Mouse (Mus musculus) embryonic facial prominence, embryonic 13.5 days (tissue): ENCODE data around the gene Cdkl4. TPM values are rescaled to one million over a fixed set of nuclear protein-coding genes. Genes with fewer than 3 reads are reported as not detected.

Experiments
- ATAC-seq: fragments of 200-750 bp; cut with Nextera tagmentation; 2 replicates; pipeline ENCODE4 v1.8.0; 2017; ENCODE audit warnings: low read depth; ENCODE audit not compliant: insufficient number of reproducible peaks, insufficient read depth, low FRiP score, low TSS enrichment
- H3K27ac ChIP-seq: fragments of 300-500 bp; sonication (generic); 2 replicates; pipeline ENCODE4 v1.5.1; 2015; ENCODE audit warnings: moderate library complexity, mild to moderate bottlenecking, inconsistent platforms
- H3K27me3 ChIP-seq: fragments of 300-500 bp; sonication (generic); 2 replicates; pipeline ENCODE4 v1.6.1; 2015; ENCODE audit warnings: mild to moderate bottlenecking, inconsistent platforms
- H3K36me3 ChIP-seq: fragments of 300-500 bp; sonication (generic); 2 replicates; pipeline ENCODE4 v1.6.1; 2015; ENCODE audit warnings: mild to moderate bottlenecking, inconsistent platforms
- H3K4me1 ChIP-seq: fragments of 300-500 bp; sonication (generic); 2 replicates; pipeline ENCODE4 v1.6.1; 2015; ENCODE audit warnings: inconsistent platforms
- H3K4me2 ChIP-seq: fragments of 300-500 bp; sonication (generic); 2 replicates; pipeline ENCODE4 v1.6.1; 2015; ENCODE audit warnings: moderate library complexity, mild to moderate bottlenecking, inconsistent platforms
- H3K4me3 ChIP-seq: fragments of 300-500 bp; sonication (generic); 2 replicates; pipeline ENCODE4 v1.5.1; 2015; ENCODE audit warnings: mild to moderate bottlenecking, inconsistent platforms
- H3K9ac ChIP-seq: fragments of 300-500 bp; sonication (generic); 2 replicates; pipeline ENCODE4 v1.6.1; 2015; ENCODE audit warnings: mild to moderate bottlenecking, inconsistent platforms
- H3K9me3 ChIP-seq: fragments of 300-500 bp; sonication (generic); 2 replicates; pipeline ENCODE4 v1.6.1; 2016; ENCODE audit warnings: inconsistent platforms
- WGBS: fragments of 180-500 bp; shearing (Covaris S2); methylation state at CpG from one replicate; pipeline ENCODE4 v1.1.7; 2015; ENCODE audit warnings: mixed read lengths; 5-methylcytosine and 5-hydroxymethylcytosine counted together
- polyA plus RNA-seq: library from polyadenylated mRNA; unstranded; fragments of >200 nt; fragmentation: Nextera tagmentation; extraction: Ambion mirVana; gene quantifications from 2 replicates; pipeline ENCODE4 v1.2.1, GENCODE M21; 2015

Cdkl4 gene
- polyA plus RNA-seq, 1 experiment from 2014 or later: 0.34 TPM

DNA sequence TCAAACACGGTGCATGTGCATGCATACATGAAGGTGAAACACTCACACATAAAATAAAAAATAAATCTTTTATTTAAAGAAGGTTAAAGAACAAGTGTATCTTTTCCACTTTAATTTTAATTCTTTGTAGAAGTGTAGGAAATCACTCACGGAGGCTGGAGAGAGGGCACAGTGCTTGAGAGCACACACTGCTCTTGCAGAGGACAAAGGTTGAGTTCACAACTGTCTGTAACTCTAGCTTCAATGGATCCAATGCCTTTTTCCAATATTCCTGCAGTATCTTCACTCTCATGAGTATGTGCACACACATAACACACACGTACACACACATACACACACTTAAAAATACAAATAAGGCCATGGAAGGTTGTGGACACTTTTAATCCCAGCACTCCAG lies 67.2 kb downstream of the Cdkl4 start:
- Histone ChIP-seq H3K27ac (no peak overlapping the region), H3K9ac (no peak overlapping the region), H3K36me3 (no peaks in the 10 kb centered on the region), H3K4me1 (no peaks in the 10 kb centered on the region), H3K27me3 (no peaks in the 10 kb centered on the region), H3K9me3 (no peaks in the 10 kb centered on the region), H3K4me3 (no peak overlapping the region), H3K4me2 (no peak overlapping the region)
- WGBS: 84% methylated on average over 3 of the region's 3 CpGs
- ATAC-seq: no peak

DNA sequence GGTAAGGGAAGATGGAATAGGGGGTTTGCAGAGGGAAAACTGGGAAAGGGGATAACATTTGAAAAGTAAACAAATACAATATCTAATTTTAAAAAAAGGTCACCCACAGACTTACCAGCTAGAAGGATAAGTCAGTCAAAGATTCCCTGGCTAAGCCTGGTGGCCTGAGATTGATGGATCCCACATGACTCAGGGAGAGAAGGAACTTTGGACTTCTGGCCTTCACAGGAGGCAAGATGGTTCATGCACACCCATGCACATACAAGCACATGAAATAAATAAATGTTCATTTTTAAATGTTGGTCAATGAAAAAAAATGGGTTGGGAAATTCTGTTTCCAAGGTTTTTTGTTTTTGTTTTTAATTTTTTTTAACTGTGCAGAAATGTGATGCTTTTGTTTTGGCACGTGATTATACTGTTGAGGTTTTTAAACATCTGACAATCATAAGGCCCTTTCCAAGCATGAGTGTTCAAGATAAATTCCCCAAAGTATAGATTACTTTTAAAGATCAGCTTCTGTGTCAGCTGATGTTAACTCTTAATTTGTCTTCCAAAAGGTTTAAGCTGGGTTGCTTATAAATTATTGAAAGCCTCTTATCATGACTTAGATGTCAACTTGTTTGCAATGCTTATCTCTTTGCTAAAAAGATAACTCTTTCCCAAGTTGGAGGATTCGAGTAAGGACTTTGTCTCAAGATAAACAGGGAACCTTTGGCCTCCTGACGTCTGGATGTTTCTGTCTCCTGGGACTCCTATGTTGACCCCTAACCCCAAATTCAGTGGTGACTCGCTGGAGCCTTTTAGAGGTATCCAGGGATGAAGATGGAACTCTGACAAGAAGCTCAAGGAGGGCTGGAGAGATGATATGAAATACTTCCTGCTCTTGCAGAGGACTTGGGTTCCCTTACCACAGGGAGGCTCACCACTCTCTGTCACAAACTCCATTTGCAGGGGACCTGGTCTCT lies 67.8 kb downstream of the Cdkl4 start:
- Histone ChIP-seq H3K4me1 (no peaks in the 10 kb centered on the region), H3K9ac (no peak overlapping the region), H3K4me3 (no peak overlapping the region), H3K4me2 (no peak overlapping the region), H3K9me3 (no peaks in the 10 kb centered on the region), H3K36me3 (no peaks in the 10 kb centered on the region), H3K27ac (no peak overlapping the region), H3K27me3 (no peaks in the 10 kb centered on the region)
- 33% methylated on average over 4 of the region's 4 CpGs for WGBS
- no peak for ATAC-seq

DNA sequence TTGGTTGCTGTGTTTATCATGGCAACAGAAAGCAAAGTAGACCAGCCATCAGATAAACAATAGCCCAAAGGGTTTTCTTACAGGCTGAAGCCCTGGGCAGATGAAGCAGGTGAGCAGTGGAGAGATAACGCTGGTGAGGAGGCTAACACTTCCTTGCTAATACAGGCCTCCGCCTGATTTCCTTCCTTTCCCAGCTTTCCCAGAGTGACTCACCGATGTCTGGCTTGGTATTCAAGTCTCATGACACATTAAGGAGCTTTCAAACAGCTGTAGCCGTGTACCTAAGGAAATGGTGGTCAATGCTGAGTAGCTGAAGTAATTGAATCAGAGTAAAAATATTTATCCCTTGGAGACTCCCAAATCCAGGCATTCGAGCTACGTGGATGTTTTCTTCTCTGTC lies 71.8 kb downstream of the Cdkl4 start:
- no peak overlapping the region for H3K9ac ChIP-seq
- H3K27me3 ChIP-seq: no peaks in the 10 kb centered on the region
- H3K36me3 ChIP-seq: no peaks in the 10 kb centered on the region
- H3K9me3 ChIP-seq: no peaks in the 10 kb centered on the region
- H3K4me2 ChIP-seq: no peak overlapping the region
- 0 out of 2 replicates have a peak, but pooled peaks cover 4% of the 10 kb centered on the region for H3K4me1 ChIP-seq
- no peak for ATAC-seq
- no peak overlapping the region for H3K4me3 ChIP-seq
- WGBS: 86% methylated on average over 6 of the region's 6 CpGs
- no peak overlapping the region for H3K27ac ChIP-seq

DNA sequence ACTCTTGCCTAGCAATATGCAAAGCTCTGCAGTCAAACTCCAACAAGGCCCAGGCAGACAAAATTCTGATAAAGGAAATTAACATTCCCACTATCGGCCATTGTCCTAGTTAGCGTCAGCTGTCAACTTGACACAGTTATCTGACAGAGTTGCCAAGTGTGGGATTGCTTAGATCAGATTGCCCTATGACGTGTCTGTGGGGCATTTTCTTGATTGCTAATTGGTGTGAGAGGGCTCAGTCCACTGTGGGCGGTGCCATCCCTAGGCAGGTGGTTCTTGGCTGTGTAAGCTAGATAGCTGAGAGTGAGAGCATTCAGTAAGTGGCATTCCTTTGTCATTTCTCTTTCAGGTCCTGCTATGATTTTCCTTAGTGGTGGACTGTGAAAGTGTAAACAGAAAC lies 72.3 kb downstream of the Cdkl4 start:
- no peak overlapping the region for H3K27ac ChIP-seq
- no peak for ATAC-seq
- 0 out of 2 replicates have a peak, but pooled peaks cover 4% of the 10 kb centered on the region for H3K4me1 ChIP-seq
- no peak overlapping the region for H3K4me3 ChIP-seq
- no peak overlapping the region for H3K9ac ChIP-seq
- H3K4me2 ChIP-seq: no peak overlapping the region
- no peaks in the 10 kb centered on the region for H3K27me3 ChIP-seq
- WGBS: 86% methylated on average over 4 of the region's 4 CpGs
- H3K9me3 ChIP-seq: no peaks in the 10 kb centered on the region
- no peaks in the 10 kb centered on the region for H3K36me3 ChIP-seq

DNA sequence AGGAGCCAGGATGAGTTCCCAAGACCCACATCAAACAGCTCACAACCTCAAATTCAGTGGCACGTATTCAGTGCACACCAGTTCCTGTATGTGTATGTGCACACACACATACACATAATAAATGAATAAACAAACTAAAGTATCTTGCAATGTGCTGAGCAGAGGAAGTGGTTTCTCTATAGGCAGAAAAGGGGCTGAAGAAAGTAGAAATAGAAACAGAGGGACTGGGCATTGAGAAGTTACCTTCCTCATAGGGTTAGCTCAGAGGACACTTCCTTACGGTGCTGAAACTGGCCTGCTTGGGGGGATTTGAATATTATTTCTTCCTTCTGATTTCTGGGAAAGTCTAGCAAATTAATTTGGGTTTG lies 75.8 kb downstream of the Cdkl4 start:
- 0 out of 2 replicates have a peak, but pooled peaks cover 4% of the 10 kb centered on the region for H3K4me1 ChIP-seq
- H3K36me3 ChIP-seq: no peaks in the 10 kb centered on the region
- H3K9me3 ChIP-seq: no peaks in the 10 kb centered on the region
- H3K4me3 ChIP-seq: no peak overlapping the region
- H3K27me3 ChIP-seq: no peaks in the 10 kb centered on the region
- H3K4me2 ChIP-seq: no peak overlapping the region
- H3K9ac ChIP-seq: no peak overlapping the region
- ATAC-seq: no peak
- 55% methylated on average over 2 of the region's 2 CpGs for WGBS
- no peak overlapping the region for H3K27ac ChIP-seq

DNA sequence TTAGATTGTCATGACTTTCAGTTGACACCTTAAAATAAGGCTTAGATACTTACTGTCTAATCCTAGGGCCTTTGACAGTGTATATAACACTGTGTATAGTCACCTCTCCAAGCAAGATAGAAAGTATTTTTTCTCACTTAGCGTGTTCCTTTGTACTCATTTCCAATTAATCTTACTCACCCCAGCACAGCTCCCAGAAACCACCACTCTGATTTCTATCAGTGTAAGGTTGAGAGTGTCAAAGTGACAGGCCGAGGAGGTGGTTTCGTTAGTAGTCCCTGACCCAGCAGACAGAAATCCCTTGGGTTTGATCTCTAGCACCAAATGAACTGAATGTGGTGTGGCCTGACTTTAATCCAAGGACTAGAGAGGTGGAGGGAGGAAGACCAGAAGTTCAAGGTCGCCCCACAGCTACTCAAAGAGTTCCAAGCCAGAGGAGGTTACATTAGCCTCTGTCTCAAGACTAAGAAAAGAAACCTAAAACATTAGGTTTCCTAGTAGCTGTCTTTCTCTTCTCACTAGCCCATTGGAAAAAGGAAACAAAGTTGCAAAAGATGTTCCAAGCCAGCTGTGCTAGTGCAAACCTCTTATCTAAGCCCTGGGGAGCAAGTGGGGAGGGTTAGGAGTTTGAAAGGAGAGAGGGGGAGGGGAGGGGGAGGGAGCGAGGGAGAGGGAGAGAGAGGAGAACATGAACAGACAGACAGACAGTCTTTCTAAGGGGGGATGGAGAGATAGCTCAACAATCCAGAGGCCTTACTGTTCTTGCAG lies 76.4 kb downstream of the Cdkl4 start:
- Histone ChIP-seq H3K36me3 (no peaks in the 10 kb centered on the region), H3K9me3 (no peaks in the 10 kb centered on the region), H3K4me3 (no peak overlapping the region), H3K4me2 (no peak overlapping the region), H3K27ac (no peak overlapping the region), H3K9ac (no peak overlapping the region), H3K4me1 (0 out of 2 replicates have a peak, but pooled peaks cover 4% of the 10 kb centered on the region), H3K27me3 (no peaks in the 10 kb centered on the region)
- 75% methylated on average over 5 of the region's 5 CpGs for WGBS
- ATAC-seq: no peak

DNA sequence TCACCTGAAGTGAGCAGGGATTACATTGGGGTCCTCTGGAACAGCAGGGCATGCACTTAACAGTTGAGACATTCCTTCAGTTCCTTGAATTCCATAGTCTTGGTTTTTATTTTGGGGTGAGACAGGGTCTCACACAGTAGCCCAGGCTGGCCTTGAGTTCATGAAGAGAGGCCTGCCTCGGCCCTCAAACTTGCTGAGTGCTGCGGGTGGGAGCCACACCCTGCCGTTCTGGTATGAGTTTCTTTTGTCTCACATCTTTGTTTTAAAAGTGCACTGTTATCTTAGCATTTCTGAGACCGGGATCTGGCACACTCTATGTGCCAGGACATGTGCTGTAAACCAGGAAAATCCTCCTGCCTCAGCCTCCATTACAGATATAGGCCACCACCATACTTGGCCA lies 77.6 kb downstream of the Cdkl4 start:
- 87% methylated on average over 4 of the region's 4 CpGs for WGBS
- no peaks in the 10 kb centered on the region for H3K9me3 ChIP-seq
- no peaks in the 10 kb centered on the region for H3K27me3 ChIP-seq
- H3K9ac ChIP-seq: no peak overlapping the region
- no peak overlapping the region for H3K27ac ChIP-seq
- no peak overlapping the region for H3K4me2 ChIP-seq
- ATAC-seq: no peak
- H3K4me1 ChIP-seq: 0 out of 2 replicates have a peak, but pooled peaks cover 4% of the 10 kb centered on the region
- H3K36me3 ChIP-seq: no peaks in the 10 kb centered on the region
- H3K4me3 ChIP-seq: no peak overlapping the region

DNA sequence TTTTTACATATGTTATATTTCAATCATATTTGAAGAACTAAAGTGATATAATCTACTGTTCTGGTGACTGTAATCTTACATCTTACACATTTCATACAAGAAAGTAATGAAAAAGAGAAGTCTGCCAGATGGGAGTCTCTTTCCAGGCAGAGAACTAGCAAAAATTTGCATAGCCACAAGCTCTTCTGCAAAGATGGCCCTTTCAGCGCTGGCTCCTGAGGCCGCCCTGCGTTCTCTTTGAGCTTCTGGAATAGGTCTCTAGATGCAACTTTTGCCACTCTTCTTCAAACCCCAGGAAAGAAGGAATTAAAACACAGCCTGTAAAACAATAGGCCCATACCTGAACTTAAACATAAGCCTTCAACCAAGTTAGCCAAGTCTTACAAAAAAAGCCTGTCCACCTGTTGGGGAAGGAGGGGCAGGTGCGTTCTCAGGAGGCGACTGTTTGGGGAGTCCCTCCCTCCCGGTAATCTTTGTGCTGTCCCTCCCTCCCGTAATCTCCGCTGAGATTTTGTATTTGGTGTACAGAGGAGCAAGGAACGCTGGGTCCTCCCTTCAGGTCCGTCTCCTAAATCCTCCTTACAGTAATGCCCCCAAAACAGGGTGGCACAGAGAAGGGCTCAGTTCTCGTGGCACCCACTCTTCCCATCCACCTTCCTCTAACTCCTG lies 78.9 kb downstream of the Cdkl4 start:
- no peaks in the 10 kb centered on the region for H3K27me3 ChIP-seq
- WGBS: 51% methylated on average over 11 of the region's 11 CpGs
- 0 out of 2 replicates have a peak, but pooled peaks cover 4% of the 10 kb centered on the region for H3K4me1 ChIP-seq
- no peak overlapping the region for H3K4me2 ChIP-seq
- no peak overlapping the region for H3K27ac ChIP-seq
- ATAC-seq: no peak
- no peak overlapping the region for H3K4me3 ChIP-seq
- no peak overlapping the region for H3K9ac ChIP-seq
- H3K9me3 ChIP-seq: no peaks in the 10 kb centered on the region
- no peaks in the 10 kb centered on the region for H3K36me3 ChIP-seq

DNA sequence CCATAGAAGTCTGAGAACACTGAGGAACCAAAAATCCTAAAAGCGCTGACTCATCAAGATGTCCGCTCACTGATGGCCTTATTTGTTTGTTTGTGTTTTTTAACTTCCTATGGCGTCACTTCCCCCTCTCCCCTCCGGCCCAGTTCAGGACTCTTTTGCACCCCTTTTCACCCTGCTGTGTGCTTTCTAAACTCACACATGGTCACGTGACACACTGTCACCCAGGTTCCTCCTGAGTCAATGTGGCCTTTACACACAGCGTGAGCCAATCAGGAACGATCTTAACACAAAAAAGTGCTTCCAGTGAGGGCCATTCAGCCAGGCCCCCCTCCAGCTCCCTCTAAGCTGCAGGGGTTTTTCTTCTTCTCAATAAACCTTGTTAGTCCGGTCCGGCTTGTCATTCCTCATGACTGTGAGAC lies 80.4 kb downstream of the Cdkl4 start:
- Histone ChIP-seq H3K27me3 (no peaks in the 10 kb centered on the region), H3K4me2 (no peak overlapping the region), H3K4me3 (no peak overlapping the region), H3K36me3 (no peaks in the 10 kb centered on the region), H3K9me3 (no peaks in the 10 kb centered on the region), H3K4me1 (0 out of 2 replicates have a peak, but pooled peaks cover 4% of the 10 kb centered on the region), H3K9ac (no peak overlapping the region), H3K27ac (no peak overlapping the region)
- no peak for ATAC-seq
- WGBS: 71% methylated on average over 9 of the region's 9 CpGs

DNA sequence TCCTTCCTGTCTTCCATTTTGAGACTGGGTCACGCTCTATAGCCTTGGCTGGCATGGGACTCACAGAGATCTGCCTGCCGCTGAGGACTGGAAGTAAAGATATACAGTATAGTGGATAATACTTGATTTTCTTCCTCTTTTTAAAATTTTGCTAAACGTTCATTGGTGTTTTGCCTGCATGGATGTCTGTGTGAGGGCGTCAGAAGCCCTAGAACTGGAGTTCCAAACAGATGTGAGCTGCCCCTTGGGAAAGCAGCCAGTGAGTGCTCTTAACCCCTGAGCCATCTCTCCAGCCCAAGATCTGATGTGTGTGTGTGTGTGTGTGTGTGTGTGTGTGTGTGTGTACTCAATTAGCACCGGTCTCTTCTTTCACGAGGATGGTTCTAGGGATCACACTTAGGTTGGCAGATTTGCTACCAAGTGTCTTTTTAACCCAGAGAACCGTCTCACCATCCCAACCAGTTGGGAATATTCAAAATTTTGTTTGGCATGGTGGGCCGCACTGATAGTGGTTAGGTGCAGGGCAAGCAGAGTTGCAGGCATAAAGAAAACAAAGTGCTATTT lies 80.9 kb downstream of the Cdkl4 start:
- no peak for ATAC-seq
- Histone ChIP-seq H3K4me3 (no peak overlapping the region), H3K4me1 (0 out of 2 replicates have a peak, but pooled peaks cover 4% of the 10 kb centered on the region), H3K9me3 (no peaks in the 10 kb centered on the region), H3K27ac (no peak overlapping the region), H3K36me3 (no peaks in the 10 kb centered on the region), H3K4me2 (no peak overlapping the region), H3K27me3 (no peaks in the 10 kb centered on the region), H3K9ac (no peak overlapping the region)
- 76% methylated on average over 8 of the region's 8 CpGs for WGBS

DNA sequence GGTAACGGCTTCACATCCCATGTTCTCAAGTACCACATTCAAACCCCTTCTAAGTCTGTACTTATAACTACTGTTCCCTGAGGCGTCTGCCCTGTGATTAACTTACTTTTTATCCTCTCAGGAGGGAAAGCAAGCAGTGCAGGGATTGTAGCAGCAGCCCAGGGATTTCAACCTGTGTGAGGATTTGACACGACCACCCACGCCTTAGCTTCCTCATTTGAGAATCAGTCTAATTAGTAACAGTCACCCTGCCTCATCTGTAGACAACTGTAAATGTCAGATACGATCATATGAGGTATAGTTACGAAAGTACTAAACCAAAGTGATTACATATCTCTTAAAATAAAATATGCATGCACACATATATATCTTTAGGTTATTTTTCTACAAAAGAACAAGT lies 81.4 kb downstream of the Cdkl4 start:
- ATAC-seq: no peak
- WGBS: 54% methylated on average over 6 of the region's 6 CpGs
- Histone ChIP-seq H3K4me3 (no peak overlapping the region), H3K4me2 (no peak overlapping the region), H3K9me3 (no peaks in the 10 kb centered on the region), H3K9ac (no peak overlapping the region), H3K27me3 (no peaks in the 10 kb centered on the region), H3K27ac (no peak overlapping the region), H3K36me3 (no peaks in the 10 kb centered on the region), H3K4me1 (0 out of 2 replicates have a peak, but pooled peaks cover under 1% of the 10 kb centered on the region)
